Mouse (Mus musculus) bone marrow, adult 2 months (tissue): ENCODE measurements at regions not wholly inside any gene's neighbourhood (a gene's known extent, or its start where the extent isn't known, plus 50 kb on each side); places are given as distances from the start of the nearest gene placed in this dataset.

Experiments used
- CTCF ChIP-seq: fragments of 200-500 bp; IDR thresholded peaks from 2 replicates; pipeline ENCODE4 v1.5.1; 2011; ENCODE audit warnings: low read length, control low read depth; ENCODE audit not compliant: control insufficient read depth, insufficient read depth
- POLR2A ChIP-seq: fragments of 200-500 bp; IDR thresholded peaks from 2 replicates; pipeline ENCODE4 v1.6.1; 2011; ENCODE audit warnings: low read depth, mild to moderate bottlenecking, control low read depth, low read length, borderline replicate concordance; ENCODE audit not compliant: control insufficient read depth

GRCm38 (mm10) chr13:103558915-103559314 is 215.5 kb downstream of the Srek1 start:
- TF ChIP-seq CTCF (no peak), POLR2A (no peak)
